Mouse (Mus musculus) hindbrain, embryonic 12.5 days (tissue): ENCODE measurements around the gene Ak3. TPM values are rescaled to one million over a fixed set of nuclear protein-coding genes. Genes with fewer than 3 reads are reported as not detected.
A peak's percentile ranks its signal among the peaks of the same experiment; 100 is the strongest.
"Not testable (repeated sequence)": the region's sequence is repeated elsewhere in the genome, so short reads cannot be mapped to it uniquely, and the experiment has no call there.

Experiments used
- ATAC-seq: fragments of 200-750 bp; cut with Nextera tagmentation; 2 replicates; pipeline ENCODE4 v1.8.0; 2017; ENCODE audit warnings: moderate TSS enrichment; ENCODE audit not compliant: low FRiP score
- H3K27ac ChIP-seq: fragments of 300-500 bp; sonication (generic); 2 replicates; pipeline ENCODE4 v1.5.1; 2016; ENCODE audit warnings: mild to moderate bottlenecking
- H3K27me3 ChIP-seq: fragments of 300-500 bp; sonication (generic); 2 replicates; pipeline ENCODE4 v1.6.1; 2016; ENCODE audit warnings: mild to moderate bottlenecking
- H3K36me3 ChIP-seq: fragments of 300-500 bp; sonication (generic); 2 replicates; pipeline ENCODE4 v1.6.1; 2016; ENCODE audit warnings: mild to moderate bottlenecking
- H3K4me1 ChIP-seq: fragments of 300-500 bp; sonication (generic); 2 replicates; pipeline ENCODE4 v1.6.1; 2016
- H3K4me2 ChIP-seq: fragments of 300-500 bp; sonication (generic); replicated peaks from 2 replicates; pipeline ENCODE4 v1.6.1; 2016; ENCODE audit warnings: mild to moderate bottlenecking
- H3K4me3 ChIP-seq: fragments of 300-500 bp; sonication (generic); 2 replicates; pipeline ENCODE4 v1.5.1; 2016; ENCODE audit warnings: mild to moderate bottlenecking
- H3K9ac ChIP-seq: fragments of 300-500 bp; sonication (generic); 2 replicates; pipeline ENCODE4 v1.6.1; 2016; ENCODE audit warnings: mild to moderate bottlenecking, moderate library complexity
- H3K9me3 ChIP-seq: fragments of 300-500 bp; sonication (generic); replicated peaks from 2 replicates; pipeline ENCODE4 v1.6.1; 2016; ENCODE audit warnings: mild to moderate bottlenecking
- WGBS: fragments of 180-500 bp; shearing (Covaris S2); methylation state at CpG from one replicate; pipeline ENCODE4 v1.1.7; 2016; 5-methylcytosine and 5-hydroxymethylcytosine counted together
- polyA plus RNA-seq: library from polyadenylated mRNA; unstranded; fragments of >200 nt; fragmentation: Nextera tagmentation; extraction: Ambion mirVana; gene quantifications from 2 replicates; pipeline ENCODE4 v1.2.1, GENCODE M21; 2016

Ak3 gene
- polyA plus RNA-seq, 1 experiment from 2014 or later: 69.3 TPM

DNA sequence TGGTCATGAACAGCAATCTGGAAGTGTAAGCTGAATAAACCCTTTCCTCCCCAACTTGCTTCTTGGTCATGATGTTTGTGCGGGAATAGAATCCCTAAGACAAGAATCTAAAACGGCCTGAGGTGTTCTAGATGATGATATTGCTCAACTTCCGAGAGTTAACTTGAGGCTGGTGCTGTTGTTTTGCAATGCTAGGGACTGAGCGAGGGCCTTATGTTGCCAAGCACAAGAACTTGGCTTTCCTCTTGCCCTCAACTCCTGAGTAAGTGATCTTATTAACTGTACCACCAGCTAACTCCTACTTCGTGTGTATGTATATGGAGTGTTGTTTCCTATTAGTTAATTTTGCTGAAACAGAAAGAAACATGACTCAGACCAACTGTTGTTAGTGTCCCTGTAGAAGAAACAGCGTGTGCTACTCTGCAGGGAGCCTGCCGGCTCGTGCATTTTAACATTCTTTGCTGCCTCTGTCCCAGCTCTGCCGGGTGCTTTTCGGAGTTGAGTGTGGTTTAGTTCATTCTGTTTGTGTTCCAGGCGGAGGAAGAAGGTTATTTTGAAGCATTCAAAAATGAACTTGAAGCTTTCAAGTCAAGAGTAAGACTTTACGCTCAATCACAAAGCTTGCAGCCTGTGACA, 36.3 kb downstream of the Ak3 start:
- no peaks in the 10 kb centered on the region for H3K27me3 ChIP-seq
- H3K9me3 ChIP-seq: no peaks in the 10 kb centered on the region
- no peak overlapping the region for H3K9ac ChIP-seq
- H3K4me2 ChIP-seq: no peak overlapping the region
- no peak overlapping the region for H3K4me3 ChIP-seq
- peaks cover 67% of the 10 kb centered on the region for H3K36me3 ChIP-seq
- 90% methylated on average over 12 of the region's 12 CpGs for WGBS
- H3K4me1 ChIP-seq: no peaks in the 10 kb centered on the region
- no peak overlapping the region for H3K27ac ChIP-seq
- ATAC-seq: no peak

DNA sequence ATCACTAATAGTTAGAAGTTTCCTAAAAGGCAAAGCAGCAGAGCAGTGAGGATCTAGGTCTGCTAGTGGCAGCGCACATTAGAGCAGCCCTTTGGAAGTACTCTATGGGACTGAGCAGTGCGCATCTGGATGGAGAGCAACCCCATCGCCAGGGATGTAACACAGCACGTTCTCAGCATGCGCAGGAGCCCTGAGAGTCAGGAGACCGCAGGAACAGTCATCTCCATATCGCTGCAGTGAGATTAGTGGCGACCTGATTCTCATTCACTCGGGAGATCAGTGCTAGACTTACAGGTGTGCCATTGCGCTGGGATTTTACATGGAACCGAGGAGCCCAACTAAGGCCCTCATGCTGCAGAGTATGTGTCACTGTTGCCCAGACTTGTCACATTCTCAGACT, 38.7 kb downstream of the Ak3 start:
- Histone ChIP-seq H3K4me2 (no peak overlapping the region), H3K9me3 (no peaks in the 10 kb centered on the region), H3K4me1 (no peaks in the 10 kb centered on the region), H3K36me3 (peaks cover 60% of the 10 kb centered on the region), H3K4me3 (no peak overlapping the region), H3K27ac (no peak overlapping the region), H3K27me3 (no peaks in the 10 kb centered on the region), H3K9ac (no peak overlapping the region)
- no peak for ATAC-seq
- 92% methylated on average over 11 of the region's 11 CpGs for WGBS

DNA sequence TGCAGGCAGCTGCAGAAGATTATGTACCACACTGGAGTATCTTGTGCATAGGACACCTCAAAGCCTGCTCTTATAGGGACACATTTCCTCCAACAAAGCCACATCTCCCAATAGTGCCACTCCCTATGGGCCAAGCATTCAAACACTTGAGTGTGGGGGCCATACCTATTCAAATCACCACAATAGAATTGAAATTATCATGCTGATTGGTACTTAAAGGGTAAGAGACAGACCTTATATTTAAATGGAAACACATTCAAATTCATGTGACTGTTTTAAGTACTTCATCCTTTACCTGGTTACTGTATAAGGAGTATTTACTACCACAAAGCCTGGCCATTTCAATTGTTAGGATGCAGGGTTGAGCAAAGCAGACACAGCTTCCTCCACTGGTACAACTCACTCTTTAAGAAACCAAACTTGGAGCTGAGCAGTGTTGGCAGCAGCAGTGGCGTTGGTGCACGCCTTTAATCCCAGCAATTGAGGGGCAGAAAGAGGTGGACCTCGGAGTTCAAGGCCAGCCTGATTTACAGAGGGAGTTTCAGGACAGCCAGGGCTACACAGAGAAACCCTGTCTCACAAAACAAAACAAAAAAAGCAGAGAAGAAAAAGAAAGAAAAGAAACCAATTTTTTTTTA, 39.6 kb downstream of the Ak3 start:
- Histone ChIP-seq H3K27ac (no peak overlapping the region), H3K36me3 (peaks cover 56% of the 10 kb centered on the region), H3K9me3 (no peaks in the 10 kb centered on the region), H3K4me2 (no peak overlapping the region), H3K4me3 (no peak overlapping the region), H3K27me3 (no peaks in the 10 kb centered on the region), H3K9ac (no peak overlapping the region), H3K4me1 (no peaks in the 10 kb centered on the region)
- WGBS: 90% methylated on average over 3 of the region's 3 CpGs
- no peak for ATAC-seq

DNA sequence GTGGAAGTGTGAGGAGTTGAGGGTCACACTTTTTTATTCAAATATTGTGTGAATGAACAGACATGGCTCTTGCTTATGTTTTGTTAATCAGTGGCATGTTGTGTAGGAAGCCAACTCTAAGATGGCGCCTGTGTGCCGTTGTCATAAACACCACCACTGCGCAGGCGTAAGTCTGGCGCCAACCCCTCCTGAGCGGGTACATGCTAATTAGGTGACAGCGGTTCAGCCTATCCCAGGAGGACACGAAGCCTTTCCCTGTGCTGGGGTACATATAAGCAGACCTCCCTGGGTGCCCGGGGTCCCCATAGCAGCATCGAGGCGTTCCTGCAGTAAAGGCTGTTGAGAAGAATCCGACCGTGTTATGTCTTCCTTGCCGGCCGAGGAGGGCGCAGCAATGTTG, 47.4 kb downstream of the Ak3 start:
- not testable (repeated sequence) for ATAC-seq
- peaks cover 45% of the 10 kb centered on the region for H3K36me3 ChIP-seq
- WGBS: 98% methylated on average over 16 of the region's 16 CpGs

DNA sequence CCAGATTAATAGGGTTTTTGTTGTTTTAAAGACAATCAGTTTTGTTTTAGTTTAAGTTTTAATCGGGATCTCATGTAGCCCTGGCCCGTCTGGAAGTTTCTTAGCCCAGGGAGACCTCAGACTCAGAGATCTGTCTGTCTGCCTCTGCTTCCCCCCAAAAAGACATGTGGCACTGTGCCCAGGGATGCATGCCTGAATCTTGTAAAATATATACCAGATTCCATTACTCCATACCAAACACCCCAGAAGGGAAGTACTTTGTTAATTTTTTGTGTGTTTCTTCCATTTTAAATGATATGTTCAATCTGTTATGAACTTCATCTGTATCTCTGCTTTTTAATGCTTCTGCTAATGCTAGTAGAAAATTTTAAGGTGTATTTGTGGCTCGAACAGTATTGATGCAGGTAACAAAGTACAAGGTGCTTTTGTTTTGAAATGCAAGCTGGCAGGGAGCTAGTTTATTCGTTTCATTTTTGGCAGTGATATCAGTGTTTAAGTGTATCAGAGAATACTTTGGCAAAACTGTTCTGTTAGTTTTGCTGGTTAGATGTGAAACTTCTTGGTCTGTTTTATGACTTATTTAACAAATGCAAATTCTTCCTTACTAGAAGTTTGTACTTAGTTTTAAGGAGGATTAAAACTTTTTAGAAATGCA, 49.7 kb downstream of the Ak3 start:
- no peak for ATAC-seq
- 92% methylated on average over 4 of the region's 4 CpGs for WGBS
- no peak overlapping the region for H3K4me2 ChIP-seq

More for the DNA sequence above, 47.4 kb downstream of the Ak3 start:
- H3K9ac ChIP-seq, H3K4me3 ChIP-seq, H3K27me3 ChIP-seq, H3K27ac ChIP-seq, H3K9me3 ChIP-seq, H3K4me1 ChIP-seq, H3K4me2 ChIP-seq: not testable (repeated sequence)

DNA sequence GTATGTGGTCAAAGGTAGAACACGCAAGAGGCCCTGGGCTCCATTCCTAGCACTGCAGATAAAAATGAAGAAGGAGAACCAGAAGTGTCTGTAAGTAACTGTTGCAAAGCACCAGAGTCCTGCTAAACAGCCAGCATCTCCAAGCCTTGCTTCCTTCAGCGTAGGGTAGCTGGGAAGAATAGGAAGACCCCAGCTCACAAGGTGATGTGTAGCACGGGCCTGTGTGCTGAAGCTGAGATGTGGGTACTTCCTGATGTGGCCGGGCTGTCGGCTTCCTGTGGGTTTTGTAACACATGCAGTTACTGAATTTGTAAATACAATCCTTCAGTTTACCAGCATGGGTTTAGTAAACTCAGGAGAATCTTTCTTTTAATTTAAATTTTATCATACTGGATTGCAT, 52.4 kb downstream of the Ak3 start:
- no peak overlapping the region; the same call in 1 of the 2 replicates for H3K9ac ChIP-seq
- ATAC-seq: no peak
- 92% methylated on average over 5 of the region's 5 CpGs for WGBS
- H3K27me3 ChIP-seq: no peaks in the 10 kb centered on the region
- no peak overlapping the region for H3K4me3 ChIP-seq
- peaks cover 9% of the 10 kb centered on the region for H3K4me1 ChIP-seq
- H3K4me2 ChIP-seq: no peak overlapping the region
- peaks cover 44% of the 10 kb centered on the region for H3K36me3 ChIP-seq
- H3K9me3 ChIP-seq: no peaks in the 10 kb centered on the region
- H3K27ac ChIP-seq: 0 out of 2 replicates have a peak overlapping the region, but pooled peaks have one; percentile 14

More for the DNA sequence above, 49.7 kb downstream of the Ak3 start:
- Histone ChIP-seq H3K4me1 (no peaks in the 10 kb centered on the region), H3K27ac (no peak overlapping the region), H3K9me3 (no peaks in the 10 kb centered on the region), H3K36me3 (peaks cover 54% of the 10 kb centered on the region), H3K27me3 (no peaks in the 10 kb centered on the region), H3K4me3 (no peak overlapping the region), H3K9ac (no peak overlapping the region)

DNA sequence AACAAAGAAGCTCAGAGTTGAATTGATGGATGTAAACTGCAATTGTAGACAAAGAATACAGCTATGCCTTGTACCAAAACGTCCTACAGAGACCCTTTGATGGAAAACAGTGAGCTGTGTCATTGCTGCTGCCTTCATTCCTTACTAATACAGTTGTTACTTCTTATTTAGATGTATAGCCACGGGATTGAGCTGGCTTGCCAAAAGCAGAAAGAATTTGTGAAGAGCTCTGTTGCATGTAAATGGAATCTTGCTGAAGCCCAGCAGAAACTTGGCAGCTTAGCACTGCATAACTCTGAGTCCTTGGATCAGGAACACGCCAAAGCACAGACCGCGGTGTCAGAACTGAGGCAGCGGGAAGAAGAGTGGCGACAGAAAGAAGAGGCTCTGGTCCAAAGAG, 52.9 kb downstream of the Ak3 start:
- no peaks in the 10 kb centered on the region for H3K27me3 ChIP-seq
- ATAC-seq: no peak
- H3K36me3 ChIP-seq: peaks cover 39% of the 10 kb centered on the region
- no peaks in the 10 kb centered on the region for H3K9me3 ChIP-seq
- WGBS: 73% methylated on average over 7 of the region's 7 CpGs
- peaks cover 9% of the 10 kb centered on the region for H3K4me1 ChIP-seq
- H3K4me2 ChIP-seq: no peak overlapping the region
- H3K4me3 ChIP-seq: no peak overlapping the region
- H3K27ac ChIP-seq: no peak overlapping the region
- H3K9ac ChIP-seq: no peak overlapping the region

DNA sequence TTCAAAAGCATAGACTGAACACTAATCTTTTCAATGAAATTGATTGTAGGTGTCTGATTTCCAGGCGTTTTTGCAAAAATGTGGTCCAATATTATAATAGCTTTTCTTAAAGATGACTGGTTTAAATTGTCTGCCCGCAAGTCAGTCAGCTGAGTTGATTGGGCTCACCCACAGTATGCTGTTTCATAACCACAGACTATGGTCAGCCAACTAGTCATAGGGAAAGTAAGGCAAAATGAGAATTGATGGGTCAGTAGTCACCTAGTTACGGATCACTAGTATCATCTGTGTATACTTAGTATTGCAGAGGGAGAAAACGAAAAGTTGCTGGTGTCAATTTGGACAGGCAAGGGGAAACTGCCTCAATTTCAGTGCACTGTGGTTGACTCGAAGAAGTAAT, 56.4 kb downstream of the Ak3 start:
- Histone ChIP-seq H3K4me2 (peak overlapping the region; percentile 75), H3K9me3 (no peaks in the 10 kb centered on the region), H3K27ac (no peak overlapping the region), H3K4me1 (peaks cover 13% of the 10 kb centered on the region), H3K4me3 (peak overlapping the region; percentile 76), H3K9ac (peak overlapping the region; percentile 89), H3K27me3 (0 out of 2 replicates have a peak, but pooled peaks cover 2% of the 10 kb centered on the region), H3K36me3 (peaks cover 27% of the 10 kb centered on the region)
- 68% methylated on average over 5 of the region's 5 CpGs for WGBS
- ATAC-seq: no peak

DNA sequence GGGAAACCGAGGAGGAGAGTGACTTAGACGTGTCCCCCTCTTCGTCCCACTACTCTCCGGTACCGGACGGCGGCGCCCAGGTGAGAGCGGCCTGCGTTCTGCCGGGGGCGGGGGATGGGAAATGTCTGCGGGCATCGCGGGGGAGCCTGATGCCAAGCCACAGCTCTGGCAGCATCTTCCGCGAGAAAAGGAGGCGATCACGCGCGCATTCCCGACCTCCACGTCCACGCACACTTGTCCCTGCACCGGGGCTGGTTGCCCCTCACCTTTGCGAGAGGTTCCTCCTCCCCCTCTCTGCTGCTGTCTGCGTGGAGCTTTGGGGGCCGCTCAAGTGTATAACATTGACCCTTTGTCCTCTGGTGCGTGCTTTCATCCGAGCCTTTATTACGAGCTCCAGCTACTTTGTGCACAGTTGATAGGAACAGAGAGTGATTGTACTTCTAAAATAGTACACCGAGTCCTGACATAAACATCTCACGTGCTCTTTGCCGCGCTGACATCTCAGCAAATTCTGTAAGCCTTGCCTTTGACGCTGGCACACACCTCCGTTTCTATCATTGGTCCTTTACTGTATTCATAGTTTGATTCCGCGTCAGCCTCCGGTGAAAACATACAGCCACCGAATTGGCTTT, 57.1 kb downstream of the Ak3 start:
- peaks cover 13% of the 10 kb centered on the region for H3K4me1 ChIP-seq
- peak; percentile 82 for ATAC-seq
- under 1% methylated on average over 32 of the region's 41 CpGs for WGBS
- H3K27ac ChIP-seq: peak overlapping the region; percentile 85
- H3K4me3 ChIP-seq: peak overlapping the region; percentile 76
- H3K36me3 ChIP-seq: peaks cover 21% of the 10 kb centered on the region
- H3K4me2 ChIP-seq: peak overlapping the region; percentile 75
- peak overlapping the region; percentile 89 for H3K9ac ChIP-seq
- H3K9me3 ChIP-seq: no peaks in the 10 kb centered on the region
- 0 out of 2 replicates have a peak, but pooled peaks cover 2% of the 10 kb centered on the region for H3K27me3 ChIP-seq

DNA sequence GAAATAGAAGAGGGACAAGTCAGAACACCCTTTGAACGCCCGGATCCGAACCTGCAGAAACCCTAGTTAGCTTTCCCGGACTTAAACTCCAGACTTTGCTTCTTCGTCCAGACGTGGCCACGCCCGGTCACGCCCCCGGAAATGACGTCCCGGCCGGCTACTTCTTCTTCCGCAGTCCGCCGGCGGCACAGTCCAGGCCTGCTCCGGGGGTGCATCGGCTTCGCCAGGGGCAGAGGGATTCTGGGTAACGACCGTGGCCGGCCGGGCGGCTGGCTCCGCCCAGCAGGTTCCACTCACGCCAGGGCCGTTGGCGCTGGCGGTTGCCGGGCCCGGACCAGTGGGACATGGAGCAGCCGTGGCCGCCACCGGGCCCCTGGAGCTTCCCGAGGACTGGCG, 57.6 kb downstream of the Ak3 start, which contains the start of gene Cdc37l1:
Cdc37l1 (plus strand) TSS at position 159 of the 396 bp plus-strand sequence.
- Histone ChIP-seq H3K27me3 (0 out of 2 replicates have a peak, but pooled peaks cover 2% of the 10 kb centered on the region), H3K4me1 (peaks cover 13% of the 10 kb centered on the region), H3K4me3 (peak within 1 kb of the TSS; percentile 76), H3K36me3 (peaks cover 16% of the 10 kb centered on the region), H3K9ac (peak within 1 kb of the TSS; percentile 89), H3K27ac (peak within 1 kb of the TSS; percentile 85), H3K4me2 (peak within 1 kb of the TSS; percentile 75), H3K9me3 (no peaks in the 10 kb centered on the region)
- WGBS: under 1% methylated on average over 37 of the region's 37 CpGs
- peak; percentile 98 for ATAC-seq

DNA sequence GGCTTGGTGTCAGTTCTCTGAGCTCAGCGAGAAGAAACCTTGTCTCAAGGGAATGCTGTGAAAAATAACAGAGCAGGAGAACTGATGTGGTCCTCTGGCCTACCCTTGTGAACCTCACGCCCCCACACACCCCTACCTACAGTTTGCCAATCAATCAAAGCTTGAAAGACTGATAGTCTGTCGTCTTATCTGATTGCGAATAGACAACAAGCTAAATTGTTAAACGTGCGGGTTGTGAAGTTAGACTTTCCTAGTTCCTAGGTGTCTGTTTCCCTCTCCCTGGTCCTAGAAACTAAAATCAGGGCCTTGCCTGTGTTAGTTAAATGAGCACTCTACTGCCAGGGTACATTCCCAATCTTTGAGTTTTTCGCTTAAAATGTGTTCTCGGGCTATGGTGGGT, 58.2 kb downstream of the Ak3 start:
- no peaks in the 10 kb centered on the region for H3K9me3 ChIP-seq
- H3K4me3 ChIP-seq: peak overlapping the region; percentile 76
- no peak for ATAC-seq
- peaks cover 9% of the 10 kb centered on the region; the same call in 1 of the 2 replicates for H3K36me3 ChIP-seq
- peak overlapping the region; percentile 75 for H3K4me2 ChIP-seq
- 0 out of 2 replicates have a peak, but pooled peaks cover 2% of the 10 kb centered on the region for H3K27me3 ChIP-seq
- H3K9ac ChIP-seq: peak overlapping the region; percentile 89; the same call in 1 of the 2 replicates
- 69% methylated on average over 8 of the region's 8 CpGs for WGBS
- H3K27ac ChIP-seq: no peak overlapping the region
- H3K4me1 ChIP-seq: peaks cover 13% of the 10 kb centered on the region

DNA sequence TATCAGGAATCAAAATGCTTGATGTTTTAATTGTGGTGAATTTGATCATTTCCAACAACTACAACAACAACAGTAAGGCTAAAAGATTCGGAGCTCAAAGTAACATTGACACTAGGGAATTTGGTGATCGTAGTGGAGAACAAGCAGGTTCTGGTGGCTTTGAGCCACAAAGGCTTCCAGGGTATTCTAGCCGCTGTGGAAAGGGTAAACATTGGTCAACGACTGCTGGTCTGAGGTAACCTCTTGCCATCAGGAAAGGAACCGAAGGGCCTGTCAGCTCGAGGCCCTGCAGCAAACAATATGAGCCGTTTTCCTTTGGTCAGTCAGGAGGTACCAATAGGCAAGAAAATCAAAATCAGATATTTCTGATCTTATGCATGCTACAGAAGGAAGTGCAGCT, 65.1 kb downstream of the Ak3 start:
- Histone ChIP-seq H3K4me2 (no peak overlapping the region), H3K9ac (no peak overlapping the region), H3K4me1 (no peaks in the 10 kb centered on the region), H3K4me3 (no peak overlapping the region), H3K9me3 (no peaks in the 10 kb centered on the region), H3K36me3 (no peaks in the 10 kb centered on the region), H3K27me3 (no peaks in the 10 kb centered on the region), H3K27ac (no peak overlapping the region)
- no peak for ATAC-seq
- WGBS: 84% methylated on average over 7 of the region's 7 CpGs
